Mouse (Mus musculus) C3H10T1/2 (cell line): ENCODE measurements around the gene Fer1l4. TPM values are rescaled to one million over a fixed set of nuclear protein-coding genes. Genes with fewer than 3 reads are reported as not detected.

Experiments used
- polyA plus RNA-seq, 2 experiments: library from polyadenylated mRNA; unstranded; fragments of >200 nt; fragmentation: generic; extraction: Trizol; gene quantifications; one replicate each; pipeline ENCODE4 v1.2.1; 2012; ENCODE audit warnings: missing spikeins in 2 of 2

The Fer1l4 gene
- under 1 TPM in 1 of 2 experiments, not detected in 1; under 0.01 TPM for polyA plus RNA-seq

GRCm38 (mm10) chr2:156052816-156053215, at the start of gene Fer1l4:
Gene Fer1l4, minus strand, starts transcription at chr2:156052947.

GRCm38 (mm10) chr2:156065099-156066041, 12.6 kb upstream of the Fer1l4 start, which contains the start of gene Spag4:
Gene Spag4, plus strand, starts transcription at chr2:156065175.

GRCm38 (mm10) chr2:156007888-156008532, 44.7 kb downstream of the Fer1l4 start, which contains the start of the genes 6430550D23Rik and Ergic3:
Gene 6430550D23Rik, minus strand, starts transcription at chr2:156007977.
Gene Ergic3, plus strand, starts transcription at chr2:156008045.

Other genes with a start within 250 kb of the Fer1l4 start
- gene BC029722, start 233.5 kb downstream of the Fer1l4 start, polyA plus RNA-seq: 10 to 100 TPM; 42.7 to 60.4 TPM
- gene Eif6, start 226.0 kb downstream of the Fer1l4 start, polyA plus RNA-seq: 100 to 1,000 TPM; 140 to 603 TPM
- gene Fam83c, start 218.1 kb downstream of the Fer1l4 start, polyA plus RNA-seq: under 1 TPM in 1 of 2 experiments, not detected in 1; 0.01 TPM
- gene Uqcc1, start 122.6 kb downstream of the Fer1l4 start, polyA plus RNA-seq: 10 to 100 TPM; 10.3 to 24.6 TPM
- gene Gm15557, start 112.2 kb downstream of the Fer1l4 start, polyA plus RNA-seq: under 1 TPM in 1 of 2 experiments, not detected in 1; 0.07 TPM
- under 1 TPM; 0.01 to 0.02 TPM for gene Gdf5, start 107.6 kb downstream of the Fer1l4 start, polyA plus RNA-seq
- 10 to 100 TPM in 1 of 2 experiments, 1 to 10 TPM in 1; 3.8 to 12.5 TPM for gene Cep250, start 96.5 kb downstream of the Fer1l4 start, polyA plus RNA-seq
- under 1 TPM; 0.01 to 0.76 TPM for gene 6430550D23Rik, start 45.0 kb downstream of the Fer1l4 start, polyA plus RNA-seq
- gene Ergic3, start 44.9 kb downstream of the Fer1l4 start, polyA plus RNA-seq: 100 to 1,000 TPM; 330 to 541 TPM
- 1 to 10 TPM; 2.1 to 2.8 TPM for gene Spag4, start 12.2 kb upstream of the Fer1l4 start, polyA plus RNA-seq
- gene Cpne1, start 59.0 kb upstream of the Fer1l4 start, polyA plus RNA-seq: 10 to 100 TPM in 1 of 2 experiments, 1 to 10 TPM in 1; 2.5 to 40.9 TPM
- gene Rbm12, start 59.0 kb upstream of the Fer1l4 start, polyA plus RNA-seq: 1 to 10 TPM in 1 of 2 experiments, under 1 TPM in 1; 0.62 to 4.9 TPM
- 1 to 10 TPM in 1 of 2 experiments, not detected in 1; 7.6 TPM for gene Gm28036, start 74.1 kb upstream of the Fer1l4 start, polyA plus RNA-seq
- gene Romo1, start 91.1 kb upstream of the Fer1l4 start, polyA plus RNA-seq: 100 to 1,000 TPM; 325 to 542 TPM
- 10 to 100 TPM; 10.8 to 20.0 TPM for gene Nfs1, start 91.2 kb upstream of the Fer1l4 start, polyA plus RNA-seq
- 10 to 100 TPM; 13.4 to 44.6 TPM for gene Rbm39, start 127.3 kb upstream of the Fer1l4 start, polyA plus RNA-seq
- gene Phf20, start 143.5 kb upstream of the Fer1l4 start, polyA plus RNA-seq: 10 to 100 TPM in 1 of 2 experiments, 1 to 10 TPM in 1; 7.1 to 13.0 TPM